Mouse (Mus musculus): ENCODE data around the gene Cdx2.

Cdx2 gene

GRCm38 (mm10) chr5:147306638-147307397, at the start of gene Cdx2:
Cdx2 (minus strand) TSS chr5:147307270.
- peak; percentile 66 for DNase-seq (ENCODE audit: extremely low spot score, low spot score)

GRCm38 (mm10) chr5:147356260-147357055, 49.4 kb upstream of the Cdx2 start:
- no peak for DNase-seq (ENCODE audit: extremely low spot score, low spot score)

GRCm38 (mm10) chr5:147355788-147356187, 48.7 kb upstream of the Cdx2 start:
- no peak for DNase-seq (ENCODE audit: extremely low spot score, low spot score)

GRCm38 (mm10) chr5:147354985-147355384, 47.9 kb upstream of the Cdx2 start:
- DNase-seq (ENCODE audit: extremely low spot score, low spot score), result no peak

- DNase-seq (ENCODE audit: extremely low spot score, low spot score), result no peak
Observed at GRCm38 (mm10) chr5:147354161-147354780, 47.2 kb upstream of the Cdx2 start.

- no peak for DNase-seq (ENCODE audit: extremely low spot score, low spot score)
Observed at GRCm38 (mm10) chr5:147351931-147352330, 44.9 kb upstream of the Cdx2 start.

GRCm38 (mm10) chr5:147345981-147346380, 38.9 kb upstream of the Cdx2 start:
- DNase-seq (ENCODE audit: extremely low spot score, low spot score), result no peak

GRCm38 (mm10) chr5:147343904-147344303, 36.8 kb upstream of the Cdx2 start:
- DNase-seq (ENCODE audit: extremely low spot score, low spot score), result no peak

- no peak for DNase-seq (ENCODE audit: extremely low spot score, low spot score)
Observed at GRCm38 (mm10) chr5:147342901-147343300, 35.8 kb upstream of the Cdx2 start.

GRCm38 (mm10) chr5:147340741-147341414, 33.8 kb upstream of the Cdx2 start:
- no peak for DNase-seq (ENCODE audit: extremely low spot score, low spot score)

GRCm38 (mm10) chr5:147339560-147339959, 32.5 kb upstream of the Cdx2 start:
- no peak for DNase-seq (ENCODE audit: extremely low spot score, low spot score)

- DNase-seq (ENCODE audit: extremely low spot score, low spot score), result no peak
Observed at GRCm38 (mm10) chr5:147338967-147339366, 31.9 kb upstream of the Cdx2 start.

GRCm38 (mm10) chr5:147332711-147333110, 25.6 kb upstream of the Cdx2 start:
- DNase-seq (ENCODE audit: extremely low spot score, low spot score), result no peak

- DNase-seq (ENCODE audit: extremely low spot score, low spot score), result peak; percentile 65
Observed at GRCm38 (mm10) chr5:147331547-147331946, 24.5 kb upstream of the Cdx2 start.

GRCm38 (mm10) chr5:147329946-147330345, 22.9 kb upstream of the Cdx2 start:
- no peak for DNase-seq (ENCODE audit: extremely low spot score, low spot score)

- no peak for DNase-seq (ENCODE audit: extremely low spot score, low spot score)
Observed at GRCm38 (mm10) chr5:147327636-147328035, 20.6 kb upstream of the Cdx2 start.

- no peak for DNase-seq (ENCODE audit: extremely low spot score, low spot score)
Observed at GRCm38 (mm10) chr5:147325931-147326330, 18.9 kb upstream of the Cdx2 start.

- peak; percentile 83 for DNase-seq (ENCODE audit: extremely low spot score, low spot score)
Observed at GRCm38 (mm10) chr5:147323237-147323917, 16.3 kb upstream of the Cdx2 start.

- DNase-seq (ENCODE audit: extremely low spot score, low spot score), result no peak
Observed at GRCm38 (mm10) chr5:147322183-147322582, 15.1 kb upstream of the Cdx2 start, which contains the start of gene Urad. Urad (minus strand) TSS chr5:147322440.

GRCm38 (mm10) chr5:147319653-147320052, 12.6 kb upstream of the Cdx2 start:
- DNase-seq (ENCODE audit: extremely low spot score, low spot score), result peak; percentile 16

GRCm38 (mm10) chr5:147317991-147318390, 10.9 kb upstream of the Cdx2 start:
- DNase-seq (ENCODE audit: extremely low spot score, low spot score), result no peak
